Mouse (Mus musculus): ENCODE results near the gene 2700049A03Rik.

Gene 2700049A03Rik

GRCm38 (mm10) chr12:71271131-71271530, 134.5 kb downstream of the 2700049A03Rik start:
- DNase-seq (ENCODE audit: low read depth) = no peak

- DNase-seq (ENCODE audit: low read depth) = no peak
Measured at GRCm38 (mm10) chr12:71274519-71275237, 138.0 kb downstream of the 2700049A03Rik start.

DNA sequence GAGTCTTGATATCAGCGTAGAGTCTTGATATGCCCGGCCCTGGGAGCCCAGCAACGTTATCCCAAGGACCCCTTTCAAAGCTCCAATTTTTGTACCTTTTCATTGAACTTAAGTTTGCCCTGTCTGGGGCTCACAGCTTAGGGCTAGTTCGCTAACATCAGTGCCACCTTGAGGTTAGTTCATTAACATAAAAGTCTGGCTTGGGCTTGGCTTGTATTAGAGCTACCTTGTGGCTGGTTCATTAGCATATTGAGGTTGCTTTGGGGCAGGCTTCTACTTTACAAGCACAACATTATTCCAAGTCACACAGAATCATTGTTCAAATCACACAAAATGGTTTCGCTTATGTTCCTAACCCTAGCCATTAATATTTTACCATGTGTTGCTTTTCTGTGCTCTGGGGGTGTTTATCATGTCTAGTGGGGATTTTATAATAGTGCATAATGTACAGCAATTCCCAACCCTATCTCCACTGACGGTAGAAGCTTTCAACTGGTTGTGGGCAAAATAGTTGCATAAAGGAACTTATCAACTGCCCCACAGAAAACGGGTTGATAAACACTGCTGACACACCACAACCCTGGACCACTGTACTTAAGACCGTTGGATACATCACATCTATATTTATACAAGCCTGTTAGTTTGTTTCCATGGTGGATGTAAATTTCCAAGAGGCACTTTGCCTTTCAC, 139.4 kb downstream of the 2700049A03Rik start:
- no peak for DNase-seq (ENCODE audit: low read depth)

DNA sequence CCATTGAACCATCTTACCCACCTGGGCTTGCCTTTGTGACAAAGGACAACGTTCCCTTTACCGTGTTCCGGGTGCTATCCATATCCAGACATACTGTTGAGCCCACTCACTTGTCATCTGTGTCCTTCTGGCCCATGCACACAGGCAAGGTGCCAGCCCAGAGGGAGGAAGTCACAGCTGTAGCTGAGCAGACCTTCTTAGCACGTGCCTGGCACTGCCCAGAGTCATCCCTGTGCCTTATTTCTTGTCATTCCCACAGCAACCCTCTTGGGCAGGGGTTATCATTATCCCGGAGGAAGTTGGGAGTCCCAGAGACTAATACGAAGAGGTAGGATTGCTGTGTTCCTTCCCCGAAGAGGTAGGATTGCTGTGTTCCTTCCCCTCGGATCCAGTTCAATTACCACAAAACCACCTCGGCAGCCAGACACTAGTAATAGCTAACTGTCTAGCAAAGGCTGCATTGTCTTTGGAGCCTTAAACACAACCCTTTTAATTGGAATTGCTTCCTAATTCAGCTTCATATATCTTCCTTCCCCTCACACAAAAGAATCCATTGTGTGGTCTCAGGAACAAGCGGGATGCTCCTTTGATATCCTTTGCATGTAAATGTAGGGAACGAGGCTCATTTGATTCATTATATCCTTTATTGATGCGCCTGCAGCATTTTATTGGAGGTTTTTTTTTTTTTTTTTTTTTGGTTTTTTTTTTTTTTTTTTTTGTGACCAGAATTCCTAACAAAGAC, 143.0 kb downstream of the 2700049A03Rik start:
- no peak for DNase-seq (ENCODE audit: low read depth)

- no peak for DNase-seq (ENCODE audit: low read depth)
Measured at GRCm38 (mm10) chr12:71281201-71281768, 144.6 kb downstream of the 2700049A03Rik start.

DNA sequence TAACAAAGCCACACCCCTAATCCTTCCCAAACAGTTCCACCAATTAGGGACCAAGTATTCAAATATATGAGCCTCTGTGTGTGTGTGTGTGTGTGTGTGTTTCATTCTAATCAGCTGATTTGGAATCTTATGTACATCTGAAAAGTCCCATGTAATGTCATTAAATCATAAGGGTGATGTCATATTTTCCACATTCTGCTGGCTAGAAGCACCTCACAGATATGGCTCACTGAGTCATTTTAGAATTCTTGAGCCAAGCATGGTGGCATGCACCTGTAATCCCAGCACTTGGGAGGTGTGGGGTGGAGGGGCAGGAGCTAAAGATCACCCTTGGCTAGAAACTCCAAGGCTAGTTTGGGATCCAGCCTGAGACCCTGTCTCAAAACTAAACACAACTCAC, 148.8 kb downstream of the 2700049A03Rik start:
- no peak for DNase-seq (ENCODE audit: low read depth)

GRCm38 (mm10) chr12:71290460-71290859, 153.8 kb downstream of the 2700049A03Rik start:
- DNase-seq (ENCODE audit: low read depth) = no peak
